Mouse (Mus musculus): ENCODE data around the gene Zfc3h1.

Zfc3h1 gene

DNA sequence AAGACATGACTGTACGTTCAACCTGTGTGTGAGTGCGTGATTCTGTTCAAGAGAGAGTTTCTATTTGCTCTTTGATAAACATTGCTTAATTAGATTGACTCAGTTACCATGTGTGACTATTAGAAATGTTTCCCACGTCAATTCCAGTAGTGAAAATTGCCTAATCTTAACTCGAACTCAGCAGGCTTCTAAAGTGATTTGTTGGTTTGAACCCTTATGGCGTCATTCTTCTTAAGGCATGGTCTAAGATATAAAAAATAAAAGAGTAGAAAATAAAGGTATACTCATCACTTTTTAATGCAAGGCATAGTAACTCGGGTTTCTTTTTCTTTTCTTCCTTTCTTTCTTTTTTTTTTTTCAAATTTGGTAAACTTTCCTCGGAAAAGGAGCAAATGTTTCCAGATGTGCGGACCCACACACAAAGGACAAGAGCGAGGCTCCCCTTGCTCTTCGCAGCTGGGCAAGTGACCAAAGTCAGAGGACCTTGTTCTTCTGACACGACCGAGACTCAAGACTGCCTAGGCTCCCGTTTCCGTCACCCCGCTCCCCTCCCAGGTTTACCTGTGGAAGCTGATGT, 1.0 kb upstream of the Zfc3h1 start:
- peak; percentile 63 for DNase-seq (ENCODE audit: low read depth, low spot score)

DNA sequence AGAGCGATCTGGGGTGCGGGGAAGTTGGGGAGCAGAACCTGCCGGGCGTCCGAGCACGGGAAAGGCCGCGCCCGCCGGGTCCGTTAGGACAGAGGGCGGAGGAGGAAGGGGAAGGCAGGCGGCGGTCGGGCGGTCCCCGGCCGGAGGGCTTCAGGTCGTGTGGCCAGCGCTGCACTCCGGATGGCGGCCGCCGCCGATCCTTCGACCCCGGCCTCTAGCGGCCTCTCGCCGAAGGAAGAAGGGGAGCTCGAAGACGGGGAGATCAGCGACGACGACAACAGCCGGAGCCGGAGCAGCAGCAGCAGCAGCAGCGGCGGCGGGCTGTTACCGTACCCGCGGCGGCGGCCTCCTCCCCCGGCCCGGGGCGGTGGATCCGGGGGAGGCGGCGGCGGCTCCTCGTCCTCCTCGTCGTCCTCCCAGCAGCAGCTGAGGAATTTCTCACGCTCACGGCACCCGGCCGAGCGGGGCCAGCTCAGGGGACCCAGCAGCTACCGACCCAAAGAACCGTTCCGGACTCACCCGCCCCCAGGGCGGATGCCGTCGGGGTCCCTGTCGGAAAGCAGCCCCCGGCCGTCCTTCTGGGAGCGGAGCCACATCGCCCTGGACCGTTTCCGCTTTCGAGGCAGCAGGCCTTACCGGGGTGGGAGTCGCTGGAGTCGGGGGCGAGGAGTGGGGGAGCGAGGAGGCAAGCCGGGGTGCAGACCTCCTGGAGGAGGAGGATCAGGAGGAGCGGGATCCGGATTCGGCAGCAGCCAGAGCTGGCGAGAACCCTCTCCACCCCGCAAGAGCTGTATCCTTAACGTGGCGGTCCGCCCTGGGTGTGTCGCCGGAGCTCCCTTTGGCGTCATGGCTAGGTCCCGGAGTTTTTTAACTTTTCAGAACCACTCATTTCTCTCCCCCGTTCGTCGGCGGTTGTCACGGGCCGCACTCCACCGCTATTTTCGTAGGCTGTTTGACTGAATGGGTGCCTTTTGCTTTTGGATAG, 551 bp downstream of the Zfc3h1 start:
- DNase-seq (ENCODE audit: low read depth, low spot score), result peak; percentile 56

DNA sequence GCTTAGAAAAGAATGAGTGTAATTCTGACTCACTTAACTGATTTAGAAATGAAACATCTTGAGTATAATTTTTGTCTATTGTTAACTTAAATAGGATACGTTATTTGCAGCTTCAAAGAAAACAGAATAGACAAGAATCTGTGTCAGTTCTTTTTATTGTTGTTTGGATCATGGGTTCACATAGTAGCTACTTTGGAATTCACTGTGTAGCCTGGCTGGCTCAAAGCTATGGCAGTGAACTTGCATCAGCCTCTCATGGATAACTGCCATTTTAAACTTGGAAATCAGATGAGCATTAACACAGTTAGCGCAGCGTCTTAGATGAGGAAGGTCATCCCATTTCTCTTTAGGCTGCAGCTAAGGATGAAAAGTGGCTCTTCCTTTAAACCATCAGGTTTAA, 3.1 kb downstream of the Zfc3h1 start:
- DNase-seq (ENCODE audit: low read depth, low spot score), result peak; percentile 60

DNA sequence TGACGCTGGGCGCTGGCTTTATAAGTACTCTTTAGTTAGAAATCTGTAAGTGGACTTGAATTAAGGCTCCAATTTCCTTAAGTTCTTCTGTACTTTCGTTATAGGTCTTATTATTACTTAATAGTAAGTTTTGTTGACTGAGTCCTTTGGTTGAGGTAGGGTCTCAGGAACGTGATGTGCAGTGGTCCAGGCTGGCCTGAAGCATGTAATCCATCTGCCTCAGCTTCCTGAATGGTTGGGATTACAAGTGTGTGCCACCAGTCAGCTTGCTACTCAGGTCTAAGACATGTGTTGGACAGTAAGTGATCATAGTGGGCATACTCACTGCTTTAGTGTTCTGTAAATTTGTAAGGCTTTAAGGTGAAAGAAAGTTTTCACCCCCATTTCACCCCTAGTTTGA, 6.3 kb downstream of the Zfc3h1 start:
- DNase-seq (ENCODE audit: low read depth, low spot score), result no peak

DNA sequence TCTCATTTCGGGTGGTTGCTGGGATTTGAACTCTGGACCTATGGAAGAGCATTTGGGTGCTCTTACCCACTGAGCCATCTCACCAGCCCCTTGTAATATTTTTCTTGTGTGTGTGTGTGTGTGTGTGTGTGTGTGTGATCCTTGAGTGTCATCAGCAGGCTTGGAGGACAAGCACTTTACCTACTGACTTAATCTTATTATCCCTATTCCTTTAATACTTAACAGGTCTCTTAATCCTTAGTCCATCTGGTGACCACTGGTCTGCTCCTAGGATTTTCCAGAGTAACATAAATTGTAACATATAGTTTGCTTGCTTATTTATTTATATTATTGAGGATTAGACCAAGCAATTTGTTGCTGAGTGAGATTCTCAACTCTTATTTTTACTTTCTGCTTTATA, 7.1 kb downstream of the Zfc3h1 start:
- no peak for DNase-seq (ENCODE audit: low read depth, low spot score)

DNA sequence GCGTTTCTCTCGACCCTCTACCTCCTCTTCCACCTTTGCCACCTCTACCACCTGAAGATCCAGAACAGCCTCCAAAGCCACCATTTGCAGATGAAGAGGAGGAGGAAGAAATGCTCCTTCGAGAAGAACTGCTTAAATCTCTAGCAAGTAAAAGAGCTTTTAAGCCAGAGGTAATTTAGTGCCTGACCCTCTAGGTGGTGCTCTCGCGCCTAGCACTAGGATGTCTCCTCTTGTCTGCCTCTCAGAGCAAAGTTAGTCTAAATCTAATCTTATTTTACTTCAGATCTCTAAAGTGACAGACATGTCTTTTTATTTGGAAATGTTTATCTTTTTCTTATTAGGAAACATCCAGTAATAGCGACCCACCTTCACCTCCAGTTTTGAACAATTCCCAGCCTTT, 21.6 kb downstream of the Zfc3h1 start:
- peak; percentile 76 for DNase-seq (ENCODE audit: low read depth, low spot score)

DNA sequence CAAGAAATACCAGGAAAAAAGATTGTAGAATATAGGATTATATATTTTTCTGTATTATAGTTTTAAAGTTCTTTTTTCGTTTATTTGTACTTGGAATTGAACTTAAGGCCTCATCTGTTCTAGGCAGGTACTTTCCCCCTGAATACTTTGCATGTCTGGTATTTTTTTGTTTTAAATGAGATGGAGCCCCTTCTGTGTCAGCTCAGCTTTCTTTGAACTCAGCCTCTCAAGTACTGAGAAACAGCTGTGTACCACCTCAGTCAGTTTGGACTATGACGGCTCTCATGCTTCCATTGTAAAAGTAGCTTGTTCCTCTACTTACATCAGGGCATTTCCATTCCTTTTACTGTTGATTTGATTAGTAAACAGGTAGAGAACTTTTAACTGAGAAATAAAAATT, 28.7 kb downstream of the Zfc3h1 start:
- no peak for DNase-seq (ENCODE audit: low read depth, low spot score)

DNA sequence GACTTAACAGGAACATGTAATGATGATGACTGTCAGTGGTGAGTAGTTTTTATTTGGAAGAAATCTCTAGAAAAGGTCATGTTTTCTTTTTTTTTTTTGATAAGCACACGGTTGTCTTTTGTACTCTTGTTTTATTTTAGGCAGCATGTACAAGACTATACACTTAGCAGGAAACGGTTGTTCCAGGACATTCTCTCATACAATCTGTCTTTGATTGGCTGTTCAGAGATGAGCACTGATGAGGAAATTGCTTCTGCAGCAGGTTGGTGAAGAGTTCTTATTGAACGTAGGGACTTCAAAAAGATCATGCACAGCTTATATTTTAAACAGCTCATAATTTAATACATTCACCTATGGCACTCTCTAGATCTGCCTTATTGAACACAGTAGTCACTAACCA, 29.3 kb downstream of the Zfc3h1 start:
- DNase-seq (ENCODE audit: low read depth, low spot score), result no peak

DNA sequence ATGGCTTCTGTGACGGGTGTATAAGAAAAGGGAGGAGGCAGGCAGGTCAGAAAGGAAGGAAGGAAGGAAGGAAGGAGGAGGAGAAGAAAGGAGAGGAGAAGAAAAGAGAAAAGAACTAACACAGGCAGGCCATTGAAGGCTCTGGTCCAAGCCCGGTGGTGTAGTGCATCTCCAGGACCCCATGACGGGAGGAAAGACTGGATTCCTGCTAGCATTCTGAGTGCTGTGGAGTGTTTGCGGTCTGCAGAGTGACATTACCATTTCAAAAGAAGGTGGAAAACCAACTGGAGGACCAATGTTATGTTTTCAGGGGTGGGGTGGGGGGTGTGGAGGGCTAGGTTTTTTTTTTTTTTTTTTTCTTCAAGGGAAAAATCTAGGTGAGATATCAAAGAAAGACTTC, 37.2 kb downstream of the Zfc3h1 start:
- no peak for DNase-seq (ENCODE audit: low read depth, low spot score)

DNA sequence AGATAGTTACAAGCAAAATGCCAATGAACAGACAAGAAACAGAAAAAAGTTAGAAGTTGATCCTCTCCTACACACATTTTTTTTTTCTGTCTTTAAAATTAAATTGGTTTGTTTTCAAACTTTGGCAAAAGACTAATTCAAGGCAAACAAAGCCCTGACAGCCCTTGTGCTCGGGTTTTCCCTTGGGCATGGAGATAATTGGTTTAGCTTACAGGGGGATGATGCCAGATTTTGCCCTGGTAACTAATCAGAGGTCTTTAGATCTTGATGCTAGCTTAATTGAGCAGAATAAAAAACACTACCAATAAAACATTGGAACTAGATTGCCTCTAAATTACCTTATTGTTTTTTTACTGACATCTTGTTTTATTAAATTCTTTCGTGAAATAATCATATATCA, 40.6 kb downstream of the Zfc3h1 start:
- no peak for DNase-seq (ENCODE audit: low read depth, low spot score)

DNA sequence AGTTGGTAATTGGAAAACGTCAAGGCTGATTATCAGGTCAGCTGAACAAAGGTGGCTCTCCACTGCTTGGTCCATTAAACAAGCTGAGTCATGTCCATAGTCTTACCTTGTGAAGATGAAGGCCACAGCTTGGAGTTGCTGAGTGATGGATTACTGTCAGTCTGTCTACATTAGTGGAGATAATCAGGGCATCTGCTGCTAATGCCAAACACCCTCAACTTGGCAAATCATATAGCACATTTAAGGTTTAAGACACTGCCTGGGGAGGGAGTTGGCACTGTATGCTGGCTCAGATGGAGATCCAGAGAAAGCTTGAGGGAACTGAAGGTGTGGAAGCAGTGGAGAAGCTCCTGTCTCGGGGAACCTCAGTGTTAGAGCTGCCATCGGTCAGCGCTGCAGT, 52.5 kb downstream of the Zfc3h1 start:
- no peak for DNase-seq (ENCODE audit: low read depth, low spot score)

DNA sequence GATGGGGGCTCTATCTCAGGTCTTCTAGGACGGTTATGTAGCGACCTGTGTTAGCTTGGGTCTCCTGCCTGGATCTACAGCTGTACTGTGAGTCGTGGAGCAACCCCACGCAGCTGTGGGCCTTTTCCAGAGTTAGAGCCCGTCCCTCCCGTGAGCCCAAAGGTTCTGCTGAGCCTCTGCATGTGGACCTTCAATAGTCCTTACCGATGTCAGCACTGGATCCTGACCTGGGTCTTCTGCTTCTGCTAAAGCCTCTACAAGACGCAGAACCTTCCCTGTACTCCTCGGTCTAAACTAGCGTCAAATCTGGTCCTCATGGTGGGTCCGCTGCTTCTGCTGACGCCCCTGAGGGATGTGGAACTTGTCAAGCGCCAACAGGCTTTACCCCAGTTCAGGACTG, 63.9 kb downstream of the Zfc3h1 start:
- DNase-seq (ENCODE audit: low read depth, low spot score), result no peak

DNA sequence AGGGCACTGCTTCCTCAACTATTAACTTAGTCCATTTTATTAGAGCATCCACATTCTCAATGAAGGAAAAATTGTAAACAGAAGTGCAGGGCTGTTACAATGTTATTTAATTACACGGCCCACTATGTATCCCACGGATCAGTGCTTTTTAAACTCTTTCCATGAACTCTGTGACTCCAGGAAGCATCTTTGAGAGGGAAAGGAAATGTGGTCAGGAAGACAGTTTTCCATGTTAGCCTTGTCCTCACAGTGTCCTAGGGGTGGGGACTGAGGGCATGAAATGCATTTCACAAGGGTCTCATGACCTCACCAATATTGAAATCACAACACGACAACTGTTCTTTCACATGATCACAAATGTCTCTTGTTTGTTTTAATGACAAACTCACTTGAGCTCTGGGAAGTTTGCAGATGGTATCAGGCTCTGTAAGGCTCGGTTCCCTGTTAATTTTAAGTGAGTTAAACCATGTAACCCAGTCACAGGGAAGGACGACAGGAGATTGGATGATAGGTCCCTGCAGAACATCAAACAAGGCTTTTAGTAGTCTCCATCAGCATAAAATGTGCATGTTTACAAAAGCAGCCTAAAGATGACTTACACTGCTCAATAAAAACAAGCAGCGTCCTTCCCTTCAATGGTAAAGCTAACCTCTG, 72.7 kb downstream of the Zfc3h1 start:
- DNase-seq (ENCODE audit: low read depth, low spot score), result no peak

DNA sequence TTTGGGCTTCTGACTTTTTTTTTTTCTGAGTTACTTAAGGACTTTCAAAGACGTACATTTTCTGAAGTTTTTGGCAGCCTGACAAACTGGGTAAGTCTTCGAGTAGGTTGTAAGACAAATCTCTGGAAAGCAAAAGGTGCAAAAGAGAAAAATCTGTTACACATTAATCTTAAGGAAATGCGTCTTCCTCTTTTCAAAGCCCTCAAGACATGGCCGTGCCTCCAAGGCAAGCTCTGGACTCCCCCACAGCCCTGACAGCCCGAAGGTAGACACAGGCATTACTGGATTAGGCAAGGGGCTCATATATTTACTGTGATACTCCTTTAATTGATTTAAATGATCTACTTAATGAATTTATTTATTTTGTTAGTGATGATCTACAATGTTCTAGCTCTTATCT, 77.9 kb downstream of the Zfc3h1 start:
- no peak for DNase-seq (ENCODE audit: low read depth, low spot score)

DNA sequence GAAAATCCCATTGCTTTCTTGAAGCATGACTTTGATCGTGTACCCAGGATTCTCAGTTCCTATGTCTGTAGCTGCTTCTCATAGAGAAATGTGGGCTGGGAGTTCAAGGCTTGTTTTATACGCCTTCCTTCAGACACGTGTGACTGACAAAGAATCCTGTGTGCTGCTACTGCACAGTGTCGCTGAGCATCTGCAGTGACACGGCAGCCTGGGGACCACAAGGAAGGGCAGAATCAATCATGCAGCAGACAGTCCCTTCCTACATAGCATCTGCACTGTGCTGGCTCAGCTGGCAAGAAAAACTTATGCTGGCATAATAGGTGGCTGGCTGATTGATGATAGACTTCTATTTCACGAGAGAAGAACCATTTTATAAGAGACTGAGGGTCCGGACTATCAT, 80.3 kb downstream of the Zfc3h1 start:
- no peak for DNase-seq (ENCODE audit: low read depth, low spot score)

DNA sequence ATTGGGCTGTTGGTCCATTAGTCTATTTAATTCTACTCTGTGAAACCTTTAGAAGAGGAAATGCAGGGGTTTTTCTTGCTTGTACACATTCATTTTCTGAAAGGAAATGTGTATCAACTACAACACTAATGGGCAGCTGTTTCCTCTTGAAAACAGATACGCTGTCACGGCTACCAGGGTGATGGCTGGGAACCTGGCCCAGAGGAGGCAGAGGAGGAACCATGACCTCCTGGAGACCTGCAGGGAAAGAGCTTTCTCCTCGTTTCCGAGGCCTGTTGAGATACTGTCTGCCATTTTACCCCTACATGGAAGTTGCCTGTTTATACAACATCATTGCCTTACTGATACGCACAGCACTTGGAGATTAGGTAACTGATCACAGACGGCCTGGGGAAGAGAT, 81.0 kb downstream of the Zfc3h1 start:
- no peak for DNase-seq (ENCODE audit: low read depth, low spot score)

DNA sequence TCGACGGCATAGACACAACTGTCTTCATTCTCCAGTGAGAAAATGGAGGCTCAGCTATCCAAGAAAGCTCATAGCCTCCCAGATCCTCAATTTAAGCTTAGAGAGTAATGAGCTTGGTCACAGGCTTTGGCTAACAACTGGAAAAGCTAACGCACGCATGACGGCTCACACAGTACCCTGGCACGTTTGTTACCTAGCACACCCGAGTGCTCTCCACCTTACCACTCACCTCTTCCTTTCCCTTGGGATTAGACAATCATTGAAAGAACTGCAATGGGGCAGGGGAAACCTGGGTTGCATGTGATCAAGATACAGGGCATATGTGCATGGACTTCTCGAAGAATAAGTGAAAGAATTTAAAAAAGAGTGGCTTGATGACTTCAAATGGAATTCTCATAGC, 83.2 kb downstream of the Zfc3h1 start:
- no peak for DNase-seq (ENCODE audit: low read depth, low spot score)

DNA sequence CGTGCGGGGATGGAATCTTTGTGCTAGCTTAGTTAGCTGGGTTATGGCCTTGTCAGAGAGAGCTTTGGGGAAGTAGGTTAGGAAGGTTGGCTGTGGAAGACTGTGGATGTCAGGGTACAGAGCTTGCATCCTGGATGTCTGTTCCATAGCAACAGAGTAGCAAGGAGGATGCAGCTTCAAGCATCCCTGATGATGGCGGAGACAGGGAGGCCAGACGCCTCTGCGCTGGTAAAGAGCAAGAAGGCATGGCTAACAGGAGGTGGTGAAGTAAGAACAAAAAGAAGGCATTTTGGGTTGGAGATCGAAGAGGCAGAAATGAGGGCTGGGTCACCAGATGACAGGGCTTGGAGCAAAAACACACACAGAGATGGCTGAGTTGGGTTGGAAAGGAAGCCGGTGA, 83.9 kb downstream of the Zfc3h1 start:
- DNase-seq (ENCODE audit: low read depth, low spot score), result no peak

DNA sequence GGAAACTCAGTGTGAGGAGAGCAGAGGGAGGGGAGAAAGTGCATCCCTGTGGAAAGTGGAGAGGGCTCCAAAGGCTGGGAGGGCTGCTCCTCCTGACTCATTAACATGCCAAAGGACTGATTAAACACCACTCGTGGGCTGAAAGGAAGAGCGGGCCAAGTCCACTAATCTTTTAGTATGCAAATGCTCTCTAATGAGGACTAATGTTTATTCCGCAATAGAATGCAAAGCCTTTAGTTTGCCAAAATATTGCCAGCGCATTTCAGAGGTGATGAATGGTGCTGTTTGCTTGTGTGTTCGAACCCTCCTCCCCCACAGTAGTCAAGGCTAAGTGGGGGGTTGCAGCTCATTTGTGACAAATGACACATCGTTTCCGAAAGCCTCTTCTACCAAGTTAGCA, 84.3 kb downstream of the Zfc3h1 start:
- no peak for DNase-seq (ENCODE audit: low read depth, low spot score)

DNA sequence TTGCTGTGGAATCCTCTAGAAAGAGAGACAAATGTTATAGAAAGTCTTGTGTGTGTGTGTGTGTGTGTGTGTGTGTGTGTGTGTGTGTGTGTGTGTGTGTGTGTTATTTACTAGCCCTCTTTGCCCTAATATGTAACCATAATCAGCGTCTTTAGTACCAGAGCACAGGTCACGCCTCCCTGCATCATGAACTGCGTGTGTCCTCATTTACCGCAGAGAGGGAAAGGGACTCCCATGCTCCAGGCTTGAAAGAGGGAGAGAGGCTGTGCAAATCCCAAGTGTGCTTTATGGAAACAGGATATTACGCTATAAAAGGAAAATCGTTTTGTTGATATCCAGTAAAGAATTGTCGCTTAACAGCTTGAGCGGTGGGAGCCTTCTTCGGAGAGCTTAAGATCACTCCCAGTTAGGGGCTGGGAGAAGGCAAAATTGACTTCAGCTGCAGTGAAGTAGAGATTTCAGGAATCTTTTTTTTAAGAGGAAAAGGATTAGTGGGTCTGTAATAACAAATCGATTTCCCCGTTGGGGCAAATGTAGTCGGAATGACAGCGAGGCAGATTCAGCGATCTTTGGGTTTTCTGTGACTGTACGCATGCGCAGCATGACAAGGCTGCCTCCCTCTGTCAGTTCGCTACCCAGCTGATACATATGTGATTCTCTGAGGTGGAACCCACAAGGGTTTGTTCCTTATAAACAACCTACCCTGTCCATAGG, 86.0 kb downstream of the Zfc3h1 start:
- DNase-seq (ENCODE audit: low read depth, low spot score), result no peak

DNA sequence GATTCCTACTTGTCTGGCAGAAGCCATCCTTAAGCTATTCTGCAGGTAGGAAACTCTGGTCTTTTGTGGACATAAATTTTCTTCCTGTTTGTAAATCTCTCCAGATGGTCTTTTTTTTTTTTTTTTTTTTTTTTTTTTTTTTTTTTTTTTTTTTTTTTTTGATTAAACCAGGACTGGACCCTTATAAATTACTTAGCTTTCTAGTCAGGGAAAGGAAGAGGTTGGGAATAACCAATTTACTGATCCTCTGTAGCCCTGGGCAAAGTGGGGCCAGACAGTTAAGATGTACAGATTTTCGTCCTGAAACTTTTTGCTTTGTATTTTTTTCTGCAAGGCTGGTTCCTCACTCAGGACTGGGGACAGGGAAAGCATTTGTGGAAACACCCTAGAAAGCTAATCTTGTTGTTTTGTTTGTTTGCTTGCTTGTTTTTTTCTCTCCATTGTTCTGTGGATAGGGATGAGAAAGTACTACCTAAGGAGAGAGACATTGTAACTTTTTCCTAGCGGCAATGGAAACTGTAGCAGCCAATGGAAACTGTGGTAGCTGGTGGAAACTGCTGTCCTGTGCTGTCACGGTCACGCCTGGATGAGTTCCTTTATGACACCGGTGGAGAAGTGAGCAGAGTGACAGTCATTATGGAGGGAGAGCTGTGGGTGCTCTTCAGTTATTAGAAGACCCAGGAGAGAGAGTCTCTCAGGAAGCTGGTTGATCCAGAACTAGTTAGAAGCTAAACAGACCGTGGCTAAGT, 88.6 kb downstream of the Zfc3h1 start:
- DNase-seq (ENCODE audit: low read depth, low spot score), result no peak
